Mouse (Mus musculus) cortical plate, adult 2 months (tissue): ENCODE data around the gene Bcl10. TPM values are rescaled to one million over a fixed set of nuclear protein-coding genes. Genes with fewer than 3 reads are reported as not detected.
"Not testable (repeated sequence)": the region's sequence is repeated elsewhere in the genome, so short reads cannot be mapped to it uniquely, and the experiment has no call there.

Source experiments
- H3K27ac ChIP-seq: fragments of 200-500 bp; 2 replicates; pipeline ENCODE4 v1.5.1; 2012; ENCODE audit warnings: low read length, control low read depth, inconsistent platforms; ENCODE audit not compliant: insufficient read depth
- H3K4me1 ChIP-seq: fragments of 200-500 bp; 2 replicates; pipeline ENCODE4 v1.6.1; 2011; ENCODE audit warnings: low read length; ENCODE audit not compliant: control insufficient read depth, insufficient read depth
- H3K4me3 ChIP-seq: fragments of 200-500 bp; 2 replicates; pipeline ENCODE4 v1.5.1; 2011; ENCODE audit warnings: mild to moderate bottlenecking, low read length, control low read depth; ENCODE audit not compliant: insufficient read depth
- CTCF ChIP-seq: fragments of 200-500 bp; IDR thresholded peaks from 2 replicates; pipeline ENCODE4 v1.5.1; 2011; ENCODE audit warnings: mild to moderate bottlenecking, control low read depth, low read length; ENCODE audit not compliant: insufficient read depth; ENCODE audit errors: extremely low read depth
- POLR2A ChIP-seq: fragments of 200-500 bp; IDR thresholded peaks from 2 replicates; pipeline ENCODE4 v1.6.1; 2011; ENCODE audit warnings: mild to moderate bottlenecking, low read length, control low read depth; ENCODE audit not compliant: insufficient read depth; ENCODE audit errors: extremely low read depth
- polyA plus RNA-seq: library from polyadenylated mRNA; depleted of rRNA; stranded (reverse); fragments of >200 nt; gene quantifications from 2 replicates; pipeline ENCODE4 v1.2.3, GENCODE M21; 2012; rRNA removed

Bcl10 gene
- polyA plus RNA-seq, 1 experiment, result 11.8 TPM

DNA sequence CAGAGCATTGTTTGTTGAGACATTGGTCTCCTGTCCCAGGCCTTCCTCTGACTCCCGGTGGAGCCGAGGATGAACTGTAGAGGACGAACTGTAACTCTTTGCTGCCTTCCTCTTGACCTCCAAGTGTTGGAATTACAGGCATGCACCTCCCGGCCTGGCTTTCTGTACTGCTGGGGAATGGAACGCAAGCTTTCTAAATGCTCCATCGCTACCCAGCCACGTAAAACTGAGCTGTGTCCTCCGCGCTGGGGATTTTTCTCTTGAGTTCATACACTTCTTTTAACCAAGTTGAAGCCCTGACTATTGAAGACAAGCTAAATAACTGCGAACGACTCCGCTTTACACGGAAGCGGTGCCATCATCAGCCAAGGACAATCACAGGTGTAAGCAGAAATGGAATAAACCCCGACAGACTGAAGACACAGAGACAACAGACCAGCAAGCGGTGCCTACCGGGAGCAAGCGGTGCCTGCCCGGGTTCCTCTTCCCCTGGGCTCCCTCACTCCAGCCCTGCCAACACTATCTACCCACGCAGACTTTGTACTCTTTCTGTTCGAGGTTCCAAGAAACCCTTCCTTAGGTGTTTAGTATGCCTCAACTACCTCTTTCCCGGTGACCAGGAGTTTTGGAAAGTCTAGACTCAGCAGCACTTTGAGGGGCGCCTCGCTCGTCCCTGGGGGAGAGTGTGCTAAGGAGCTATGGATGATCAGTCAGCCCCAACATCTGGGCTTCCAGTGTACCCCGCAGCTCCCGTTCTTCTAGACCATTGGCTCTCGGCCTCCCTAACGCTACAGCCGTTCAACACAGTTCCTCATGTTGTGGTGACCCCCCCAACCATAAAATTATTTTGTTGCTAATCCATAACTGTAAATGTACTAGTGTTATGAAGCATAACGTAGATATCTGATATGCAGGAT lies 40.8 kb downstream of the Bcl10 start:
- Histone ChIP-seq H3K27ac (no peak overlapping the region), H3K4me1 (no peaks in the 10 kb centered on the region; the same call in 1 of the 2 replicates), H3K4me3 (no peak overlapping the region)
- no peak for TF ChIP-seq CTCF
- no peak for TF ChIP-seq POLR2A

DNA sequence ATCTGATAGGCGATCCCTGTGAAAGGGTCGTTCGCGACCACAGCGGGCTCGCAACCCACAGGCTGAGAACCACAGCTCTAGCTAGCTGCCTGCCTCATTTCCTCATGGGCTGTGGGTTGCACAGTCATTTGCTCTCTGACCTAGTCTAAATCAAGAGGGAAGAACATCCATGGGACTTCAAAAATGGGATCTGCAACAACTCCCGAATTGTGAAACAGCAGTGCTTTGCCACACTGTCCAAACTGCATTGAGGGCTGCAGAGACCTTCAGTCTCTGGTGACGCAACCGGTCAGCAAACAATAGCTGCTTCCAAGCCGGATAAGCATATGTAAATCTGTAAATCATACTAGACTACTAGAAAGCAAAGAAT lies 41.4 kb downstream of the Bcl10 start:
- TF ChIP-seq POLR2A (no peak), CTCF (no peak)
- Histone ChIP-seq H3K27ac (no peak overlapping the region), H3K4me1 (no peaks in the 10 kb centered on the region; the same call in 1 of the 2 replicates), H3K4me3 (no peak overlapping the region)

DNA sequence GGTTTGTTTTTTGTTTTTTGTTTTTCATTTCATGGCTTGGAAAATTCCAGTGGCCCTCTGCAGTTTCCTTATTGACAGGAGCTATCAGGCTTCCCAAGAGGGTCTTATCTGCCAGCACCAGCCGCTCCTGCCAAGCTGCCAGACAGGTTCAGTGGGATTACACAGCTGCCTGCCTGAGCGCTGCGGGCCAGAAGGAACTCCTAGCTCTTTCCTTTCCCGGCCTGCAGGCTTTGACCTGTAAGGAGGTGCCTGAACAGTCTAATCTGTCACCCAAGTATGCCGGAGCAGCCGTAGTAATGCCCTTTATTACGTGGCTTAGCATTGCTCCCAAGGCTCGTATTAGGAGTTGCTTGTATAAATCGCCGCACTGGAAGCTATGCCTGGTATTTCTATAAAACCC lies 41.9 kb downstream of the Bcl10 start:
- Histone ChIP-seq H3K4me1 (no peaks in the 10 kb centered on the region; the same call in 1 of the 2 replicates), H3K4me3 (no peak overlapping the region), H3K27ac (no peak overlapping the region)
- TF ChIP-seq CTCF (no peak), POLR2A (no peak)

DNA sequence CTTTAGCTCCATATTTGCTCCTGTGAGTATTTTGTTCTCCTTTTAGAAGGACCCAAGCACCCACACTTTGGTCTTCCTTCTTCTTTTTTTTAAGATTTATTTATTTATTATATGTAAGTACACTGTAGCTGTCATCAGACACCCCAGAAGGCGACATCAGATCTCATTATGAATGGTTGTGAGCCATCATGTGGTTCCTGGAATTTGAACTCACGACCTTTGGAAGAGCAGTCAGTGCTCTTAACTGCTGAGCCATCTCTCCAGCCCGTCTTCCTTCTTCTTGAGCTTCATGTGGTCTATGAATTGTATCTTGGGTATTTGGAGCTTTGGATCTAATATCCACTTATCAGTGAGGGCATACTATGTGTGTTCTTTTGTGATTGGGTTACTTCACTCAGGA lies 43.0 kb downstream of the Bcl10 start:
- H3K4me3 ChIP-seq, H3K27ac ChIP-seq, H3K4me1 ChIP-seq: not testable (repeated sequence)

DNA sequence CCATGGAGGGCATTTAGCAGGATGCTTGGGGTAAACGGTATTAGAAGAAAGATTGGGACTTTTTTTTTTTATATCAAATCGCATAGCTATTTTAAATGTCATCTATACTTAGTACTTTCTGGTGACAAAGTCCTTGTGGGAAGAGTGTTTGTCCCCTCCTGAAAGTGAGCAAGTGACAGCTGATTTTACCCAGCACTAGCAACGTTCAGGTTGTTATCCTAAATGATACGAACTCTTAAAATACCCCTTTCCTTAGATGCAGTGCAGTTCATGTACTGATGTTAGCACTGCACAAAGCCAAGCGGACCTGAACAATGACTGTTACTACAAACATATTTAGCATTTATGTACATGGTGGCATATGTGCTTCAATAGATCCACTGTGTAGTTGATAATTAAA lies 44.2 kb downstream of the Bcl10 start:
- H3K27ac ChIP-seq, result no peak overlapping the region
- no peak overlapping the region for H3K4me3 ChIP-seq
- no peaks in the 10 kb centered on the region for H3K4me1 ChIP-seq
- TF ChIP-seq CTCF (no peak), POLR2A (no peak)

DNA sequence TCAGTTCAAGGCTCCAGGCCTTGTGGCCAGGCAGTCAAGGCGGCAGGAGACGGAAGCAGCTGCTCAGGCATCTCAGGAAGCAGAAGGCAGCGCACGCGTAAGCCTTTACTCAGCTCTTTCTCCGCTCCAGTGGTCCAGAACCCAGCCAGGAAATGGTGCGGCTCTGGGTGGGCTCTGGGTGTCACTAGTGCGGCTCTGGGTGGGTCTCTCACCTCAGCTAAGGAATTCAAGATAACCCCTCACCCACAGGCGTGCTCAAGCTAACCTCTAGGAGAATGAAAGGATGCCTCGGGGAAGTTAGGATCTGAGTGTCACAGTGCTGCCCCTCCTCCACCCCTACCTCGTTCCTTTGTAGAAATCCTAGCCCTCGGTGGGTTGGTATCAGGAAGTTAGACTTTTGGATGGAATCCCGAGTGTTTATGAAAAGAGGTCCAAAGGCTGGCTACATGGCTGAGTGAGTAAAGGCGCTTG lies 46.5 kb downstream of the Bcl10 start:
- no peak for TF ChIP-seq CTCF
- TF ChIP-seq POLR2A, result no peak
- no peaks in the 10 kb centered on the region for H3K4me1 ChIP-seq
- H3K27ac ChIP-seq, result no peak overlapping the region
- no peak overlapping the region for H3K4me3 ChIP-seq

DNA sequence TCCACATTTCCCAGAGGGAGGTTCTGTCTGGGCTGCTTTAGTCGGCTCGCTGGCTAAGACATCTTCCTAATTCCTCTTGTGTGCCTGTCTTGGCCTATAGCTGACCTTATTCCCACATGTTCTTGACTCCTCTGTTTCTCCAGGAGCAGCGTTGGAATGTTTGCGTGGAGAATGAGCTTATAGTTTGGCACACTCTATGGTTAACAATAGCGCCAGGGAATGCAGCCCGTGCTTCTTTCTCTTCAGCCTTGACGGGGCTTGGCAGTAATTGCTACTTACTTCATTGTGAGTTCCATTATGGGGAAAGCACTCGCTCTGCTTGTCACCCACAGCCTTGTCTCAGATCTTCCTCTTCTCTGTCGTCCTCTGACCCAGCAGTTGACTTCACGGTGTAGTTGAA lies 48.9 kb downstream of the Bcl10 start:
- no peak for TF ChIP-seq CTCF
- no peak for TF ChIP-seq POLR2A
- no peak overlapping the region for H3K4me3 ChIP-seq
- H3K27ac ChIP-seq, result no peak overlapping the region
- no peaks in the 10 kb centered on the region for H3K4me1 ChIP-seq

DNA sequence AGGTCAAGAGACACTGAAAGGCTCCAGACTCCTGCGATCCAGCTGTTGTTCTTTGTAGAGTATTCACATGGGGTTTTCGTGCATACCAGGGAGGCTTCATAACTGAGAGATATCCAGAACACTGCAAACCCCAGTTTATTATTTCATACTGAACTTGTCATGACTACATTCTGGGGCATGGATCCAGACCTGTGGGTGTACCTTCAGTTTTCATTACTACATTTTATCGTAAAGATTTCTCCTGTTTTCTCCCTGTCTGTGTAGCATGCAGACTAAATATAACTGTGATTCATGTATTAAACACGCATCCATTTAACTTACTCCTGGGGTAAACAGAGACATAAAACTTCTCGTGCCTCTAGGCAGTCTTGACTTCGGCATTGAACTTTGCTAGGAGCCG lies 52.4 kb downstream of the Bcl10 start:
- no peaks in the 10 kb centered on the region for H3K4me1 ChIP-seq
- H3K27ac ChIP-seq, result no peak overlapping the region
- H3K4me3 ChIP-seq, result no peak overlapping the region
- TF ChIP-seq POLR2A (no peak), CTCF (no peak)

Other genes with a start within 250 kb of the Bcl10 start
- gene Ddah1, start 164.1 kb upstream of the Bcl10 start, polyA plus RNA-seq, result 86.2 and 87.5 TPM in 2 replicates
- gene 2410004B18Rik, start 15.2 kb downstream of the Bcl10 start, polyA plus RNA-seq, result 34.6 and 38.2 TPM in 2 replicates
- 1.9 and 2.0 TPM in 2 replicates for gene Syde2, start 65.1 kb downstream of the Bcl10 start, polyA plus RNA-seq
- gene Wdr63, start 185.3 kb downstream of the Bcl10 start, polyA plus RNA-seq, result 0.21 and 0.31 TPM in 2 replicates
- gene Mcoln3, start 194.6 kb downstream of the Bcl10 start, polyA plus RNA-seq, result not detected in 2 replicates
- 0.28 TPM in 1 of 2 replicates, not detected in the other for gene Mcoln2, start 227.0 kb downstream of the Bcl10 start, polyA plus RNA-seq